Mouse (Mus musculus) liver, adult (tissue): ENCODE results near the gene Rnf141.

Source experiments
- GATA4 ChIP-seq: IDR thresholded peaks from 2 replicates; pipeline ENCODE4 v1.6.1; 2014; ENCODE audit warnings: mild to moderate bottlenecking, low read length; ENCODE audit not compliant: insufficient replicate concordance

Rnf141 gene

DNA sequence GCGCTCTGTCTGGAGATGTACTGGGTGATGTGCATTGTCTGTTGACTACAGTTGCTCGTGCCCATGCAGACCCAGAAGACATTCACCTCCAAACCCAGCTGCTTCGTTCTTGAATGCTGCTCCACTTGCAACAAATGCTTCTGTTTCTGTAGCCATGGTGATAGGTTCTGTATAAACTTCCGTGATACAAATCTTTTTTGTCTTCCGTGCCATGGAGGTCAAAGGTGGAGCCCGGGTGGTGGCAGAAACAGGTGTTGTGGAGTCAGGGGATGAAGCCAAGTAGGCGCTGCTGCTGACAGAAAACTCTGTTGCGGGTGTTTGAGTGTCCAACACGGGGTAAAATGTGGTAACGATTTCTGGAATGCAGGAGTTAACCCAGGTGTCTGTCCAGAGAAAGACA, 9.4 kb upstream of the Rnf141 start:
- no peak for TF ChIP-seq GATA4

DNA sequence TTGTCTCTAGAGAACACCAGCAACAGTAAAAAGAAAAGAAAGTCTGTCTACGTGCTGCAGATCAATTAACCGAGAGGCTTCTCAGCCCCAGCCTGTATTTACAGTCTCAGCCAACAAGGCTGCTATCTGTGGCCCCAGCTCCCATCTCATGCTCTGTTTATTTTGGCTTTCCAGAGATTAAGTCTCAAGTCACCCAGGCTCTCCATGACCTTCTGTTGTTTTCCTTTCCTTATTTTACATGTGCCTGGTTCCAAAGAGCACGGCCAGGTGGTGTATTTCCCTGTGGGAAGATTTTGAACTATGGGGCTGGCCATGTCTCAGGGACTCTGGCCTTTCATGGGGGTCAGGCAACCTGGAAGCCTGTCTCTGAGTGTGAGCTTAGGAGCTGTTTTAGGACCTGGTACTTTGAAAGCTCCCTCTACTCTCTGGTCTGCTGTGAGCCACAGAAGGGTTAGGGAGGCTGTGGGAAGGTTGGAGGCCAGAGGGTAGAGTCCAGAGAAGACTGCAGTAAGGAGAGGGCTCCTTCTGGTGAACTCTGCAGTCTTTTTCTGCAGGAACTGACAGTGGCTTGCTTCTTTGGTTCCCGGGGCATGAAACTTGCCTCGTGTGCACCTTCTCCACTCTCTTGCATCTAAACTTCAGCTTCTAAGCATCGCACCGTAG, 7.4 kb upstream of the Rnf141 start:
- TF ChIP-seq GATA4: no peak

DNA sequence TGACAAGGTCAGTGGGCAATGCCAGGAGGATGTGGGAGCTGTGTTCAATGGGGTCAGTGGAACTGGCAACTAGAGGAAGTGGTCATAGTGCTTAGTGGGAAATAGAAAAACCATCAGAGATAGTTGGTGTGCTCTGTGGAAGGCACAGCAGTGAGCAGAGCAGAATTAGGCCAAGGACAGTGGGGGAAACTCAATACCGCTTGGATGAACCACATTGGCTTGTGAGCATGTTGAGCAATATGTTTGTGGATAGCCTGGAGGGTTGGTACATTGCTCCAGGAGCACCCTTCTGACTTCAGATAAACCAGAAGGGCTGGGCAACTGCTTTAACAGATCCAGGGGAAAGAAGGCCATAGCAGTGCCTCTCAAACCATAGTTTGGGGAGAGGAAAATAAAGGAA, 4.1 kb upstream of the Rnf141 start:
- no peak for TF ChIP-seq GATA4

DNA sequence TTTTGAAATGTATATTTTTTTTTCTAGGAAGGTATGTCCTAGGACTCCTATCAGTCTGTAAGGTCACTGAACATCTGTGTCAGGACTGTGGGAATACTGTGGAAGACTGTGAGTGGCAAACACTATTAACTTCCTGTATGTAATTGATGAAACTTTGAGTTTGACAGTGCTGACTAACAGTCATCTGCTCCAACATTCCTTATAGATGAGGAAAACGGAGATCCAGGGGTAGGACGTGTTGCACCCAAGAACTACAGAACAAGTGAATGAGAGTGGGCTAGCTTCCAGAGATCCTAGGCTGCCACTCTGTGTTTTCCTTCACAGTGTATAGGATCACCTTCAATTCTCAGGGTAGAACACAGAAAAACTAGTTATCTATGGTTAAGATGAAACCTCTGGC, 3.1 kb upstream of the Rnf141 start:
- no peak for TF ChIP-seq GATA4

DNA sequence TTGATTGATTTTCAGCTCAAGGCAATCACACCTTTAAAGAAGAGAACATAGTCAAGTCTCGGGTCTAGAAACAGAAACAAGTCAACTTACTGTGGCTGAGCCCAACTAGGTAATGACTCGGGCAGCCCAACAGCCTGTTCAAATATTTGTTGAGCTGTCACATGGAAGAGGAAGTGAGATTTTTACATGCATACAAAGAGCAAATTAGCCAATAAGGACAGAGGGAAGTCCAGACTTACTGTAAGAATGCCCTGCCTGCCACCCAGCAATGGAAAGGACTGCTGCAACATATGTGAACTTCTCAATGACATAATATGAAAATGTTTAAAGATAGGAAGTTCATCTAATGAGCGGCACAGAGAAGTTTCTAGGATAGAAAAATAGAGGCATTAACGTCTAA, 3.9 kb downstream of the Rnf141 start:
- no peak for TF ChIP-seq GATA4

DNA sequence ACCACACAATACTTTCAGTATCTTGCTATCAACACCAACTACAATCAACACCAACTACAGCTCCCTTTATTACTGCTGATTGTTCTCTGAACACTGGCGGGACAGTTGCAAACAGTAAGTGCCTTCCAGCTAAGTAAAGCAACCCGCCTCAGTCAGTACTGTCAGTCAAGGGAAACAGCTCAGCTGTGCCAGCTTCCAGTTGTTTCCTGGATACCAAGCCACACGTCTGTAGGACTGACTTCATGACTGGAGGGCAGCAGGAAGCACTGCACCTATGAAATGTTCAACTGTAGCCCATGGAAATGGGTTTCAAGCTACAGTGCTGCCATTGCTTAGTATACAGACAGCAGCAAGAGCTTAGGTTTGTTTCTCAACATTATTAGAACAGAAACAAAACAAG, 9.7 kb downstream of the Rnf141 start:
- no peak for TF ChIP-seq GATA4

DNA sequence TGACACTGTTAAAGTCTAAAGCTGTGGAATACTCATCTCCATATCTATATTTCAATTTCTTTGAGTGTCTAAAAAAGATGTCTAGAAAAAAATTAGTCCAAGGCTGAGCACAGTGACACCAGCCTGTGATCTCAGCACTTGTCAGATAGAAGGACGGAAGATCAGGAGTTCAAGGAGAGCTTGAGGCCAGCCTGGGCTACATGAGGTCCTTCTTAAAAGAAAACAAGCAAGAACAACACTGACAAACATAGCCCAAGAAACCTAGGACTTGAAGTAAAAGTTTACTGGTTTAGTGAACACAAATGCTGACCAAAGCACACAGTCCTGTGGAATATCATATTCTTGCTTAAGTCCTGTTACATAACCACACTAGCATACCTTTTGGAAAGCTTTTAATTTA, 10.2 kb downstream of the Rnf141 start:
- no peak for TF ChIP-seq GATA4

DNA sequence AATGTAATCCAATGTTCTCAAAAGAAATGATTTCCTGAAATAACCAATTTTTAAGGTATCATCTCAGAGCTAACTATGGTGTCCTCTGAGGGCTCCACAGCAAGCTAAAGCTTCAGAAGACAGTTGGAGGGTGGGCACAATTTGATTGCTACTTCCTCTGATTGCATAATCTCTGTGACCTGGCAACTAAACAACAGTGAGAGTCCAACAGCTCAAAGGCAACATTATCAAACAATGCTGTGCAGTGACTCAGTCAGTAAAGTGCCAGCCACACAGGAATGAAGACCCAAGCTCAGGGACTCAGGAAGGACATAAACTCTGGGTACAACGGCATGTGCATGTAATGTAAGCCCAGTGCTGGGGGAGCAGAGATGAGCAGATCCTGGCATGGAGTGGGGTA, 11.2 kb downstream of the Rnf141 start:
- no peak for TF ChIP-seq GATA4

DNA sequence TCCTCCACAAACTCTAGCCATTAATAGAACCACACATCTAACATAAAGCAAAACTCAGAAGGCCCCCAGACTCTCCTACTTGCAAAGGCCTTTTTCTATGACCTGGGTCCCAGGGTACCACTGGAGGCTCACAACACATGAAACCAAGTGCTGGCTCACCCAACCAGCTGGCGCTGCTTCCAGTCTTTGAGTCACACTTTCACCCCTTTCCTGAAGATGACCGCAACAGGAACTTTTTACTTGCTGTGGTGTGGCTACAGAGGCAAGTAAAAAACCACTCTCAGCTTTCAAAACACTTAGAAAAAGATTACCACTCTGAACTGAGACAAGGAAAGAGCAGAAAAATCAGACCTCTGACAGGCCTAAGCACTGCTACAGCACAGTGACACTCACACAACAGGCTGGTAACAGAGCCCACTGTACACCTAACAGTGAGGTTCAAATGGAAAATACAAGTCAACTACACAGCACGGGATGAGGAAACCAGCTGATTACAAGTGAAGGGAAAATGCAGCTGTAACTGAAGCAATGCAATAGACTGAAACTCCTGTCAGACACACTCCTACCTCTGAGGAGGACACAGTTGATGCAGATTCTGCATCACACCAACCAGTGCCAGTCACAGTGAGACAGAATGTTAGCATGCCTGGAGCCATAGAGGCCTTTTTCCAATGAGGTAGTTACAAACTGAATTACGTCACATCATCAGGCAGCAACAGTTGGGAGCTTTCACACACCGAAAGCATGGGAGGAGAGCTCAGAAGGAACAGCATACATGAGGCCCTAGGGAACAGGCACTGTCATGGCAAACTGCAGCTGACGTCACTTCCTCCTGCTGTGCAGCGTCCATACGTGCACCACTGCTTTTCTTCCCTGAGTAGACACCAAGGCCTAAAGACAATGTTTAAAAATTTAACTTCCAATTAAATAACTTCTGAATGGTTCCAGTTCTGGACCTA, 20.0 kb downstream of the Rnf141 start:
- TF ChIP-seq GATA4: no peak

DNA sequence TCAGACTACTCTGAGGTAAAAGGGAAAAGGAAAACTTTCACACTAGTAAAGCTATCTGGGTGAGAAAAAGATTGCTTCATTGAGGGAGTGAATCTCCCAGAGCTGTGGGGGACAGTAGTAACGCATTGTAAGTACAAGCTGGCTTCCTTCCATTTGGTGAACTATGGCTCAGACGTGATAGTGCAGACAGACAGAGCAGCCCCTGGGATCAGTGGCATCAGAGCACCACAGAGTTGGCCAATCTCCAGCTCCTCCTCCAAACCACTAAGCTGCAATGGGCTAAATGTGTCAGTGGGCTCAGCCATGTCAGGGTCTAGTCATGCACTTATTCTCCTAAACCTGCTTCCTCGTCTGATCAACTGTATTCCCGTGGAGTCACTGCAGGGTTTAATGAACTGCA, 20.7 kb downstream of the Rnf141 start:
- no peak for TF ChIP-seq GATA4

DNA sequence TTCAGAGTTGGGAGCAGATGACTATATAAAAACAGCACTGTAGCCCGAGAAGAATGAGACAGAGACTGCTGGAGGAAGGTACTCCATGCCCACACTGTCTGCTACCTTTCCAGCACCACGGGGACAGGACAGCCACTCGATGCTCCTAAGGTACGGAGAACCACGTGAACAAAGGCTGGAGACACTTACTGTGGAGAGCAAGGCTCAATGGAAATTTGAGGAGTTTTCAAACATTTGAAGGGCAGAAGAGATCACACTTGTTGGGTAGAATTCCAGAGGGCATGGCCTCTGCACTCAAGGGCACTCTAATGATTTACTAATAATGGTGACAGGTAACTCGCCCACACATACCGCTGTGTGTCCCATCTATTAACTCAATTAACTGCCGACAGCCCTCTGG, 21.2 kb downstream of the Rnf141 start:
- TF ChIP-seq GATA4: no peak

DNA sequence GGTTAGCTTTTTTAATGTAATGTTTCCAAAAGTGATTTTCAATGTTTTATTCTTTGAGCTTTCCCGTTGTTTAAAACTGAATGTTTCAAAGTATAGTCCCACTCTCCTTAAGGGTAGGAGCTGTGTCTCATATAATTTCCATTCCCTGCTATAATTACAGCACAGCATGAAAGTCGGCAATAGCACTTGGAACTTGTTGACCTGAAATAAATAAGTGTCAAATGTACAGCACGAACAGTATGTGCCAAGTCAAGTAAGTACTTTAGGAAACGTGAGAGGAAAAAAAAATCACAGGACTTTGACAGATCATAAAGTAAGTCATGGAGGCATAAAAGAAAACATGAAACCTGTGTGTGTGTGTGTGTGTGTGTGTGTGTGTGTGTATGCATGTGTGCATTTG, 22.2 kb downstream of the Rnf141 start:
- no peak for TF ChIP-seq GATA4

DNA sequence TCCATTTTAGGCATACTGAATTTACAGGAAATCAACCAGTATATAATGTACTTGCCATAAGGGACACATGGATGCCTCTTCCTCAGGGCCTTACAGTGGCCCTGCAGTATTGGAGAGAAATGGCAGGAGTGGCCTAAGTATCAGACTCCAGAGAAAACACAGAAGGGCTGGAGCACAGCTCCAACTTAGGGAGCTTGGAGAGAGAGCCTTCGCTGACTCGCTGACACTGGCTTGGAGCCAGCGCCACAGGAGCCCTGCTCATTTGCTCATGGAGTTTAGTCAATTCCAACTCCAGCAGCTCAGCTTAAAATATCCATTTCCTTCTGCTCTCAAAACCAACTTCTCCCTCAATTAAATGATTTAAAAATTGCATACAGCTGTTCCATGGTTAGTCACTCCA, 22.6 kb downstream of the Rnf141 start:
- no peak for TF ChIP-seq GATA4

DNA sequence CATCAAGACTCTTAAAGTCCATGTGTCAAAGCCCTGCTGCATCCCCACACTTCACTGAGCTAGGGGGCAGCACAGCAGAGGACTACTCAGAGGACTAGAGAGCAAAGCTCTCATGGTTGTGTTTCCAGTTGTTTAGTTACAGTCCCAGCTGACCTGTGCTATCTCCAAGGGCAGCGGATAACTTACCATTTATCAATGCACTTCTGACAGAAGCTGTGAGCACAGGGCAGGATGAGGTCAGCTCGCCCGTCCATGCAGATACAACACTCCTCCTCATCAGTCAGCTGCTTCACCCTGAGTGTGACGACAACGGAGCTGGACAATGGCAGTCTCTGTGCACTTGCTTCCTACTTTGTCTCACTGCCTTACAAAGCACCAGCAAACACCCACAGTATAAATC, 23.2 kb downstream of the Rnf141 start:
- TF ChIP-seq GATA4: peak; percentile 40; the same call in 1 of the 2 replicates

DNA sequence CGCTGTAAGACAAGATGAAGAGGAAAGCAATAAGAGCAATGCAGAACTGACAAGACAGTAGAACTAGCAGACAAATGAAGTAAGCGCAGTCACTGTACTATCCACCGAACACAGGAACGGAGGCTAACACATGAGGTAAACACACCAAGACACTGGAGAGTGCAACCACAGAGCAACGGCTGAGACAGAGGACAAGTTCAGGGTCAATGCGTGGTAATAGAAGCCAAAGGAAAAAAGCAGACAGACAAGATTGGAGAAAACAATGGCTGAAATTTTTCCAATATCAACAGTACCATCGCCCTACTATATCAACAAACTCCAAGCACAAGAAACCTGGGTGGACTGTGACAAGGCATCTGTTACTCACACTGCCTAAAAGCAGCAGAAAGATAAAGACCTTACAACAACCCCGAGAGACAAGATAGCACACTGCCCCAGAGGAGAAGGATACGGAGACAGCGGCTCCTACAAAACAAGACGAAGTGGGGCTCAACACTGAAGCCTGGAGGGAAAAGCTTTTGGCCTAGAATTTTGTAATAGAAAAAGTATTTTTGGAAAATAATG, 25.4 kb downstream of the Rnf141 start:
- no peak for TF ChIP-seq GATA4

DNA sequence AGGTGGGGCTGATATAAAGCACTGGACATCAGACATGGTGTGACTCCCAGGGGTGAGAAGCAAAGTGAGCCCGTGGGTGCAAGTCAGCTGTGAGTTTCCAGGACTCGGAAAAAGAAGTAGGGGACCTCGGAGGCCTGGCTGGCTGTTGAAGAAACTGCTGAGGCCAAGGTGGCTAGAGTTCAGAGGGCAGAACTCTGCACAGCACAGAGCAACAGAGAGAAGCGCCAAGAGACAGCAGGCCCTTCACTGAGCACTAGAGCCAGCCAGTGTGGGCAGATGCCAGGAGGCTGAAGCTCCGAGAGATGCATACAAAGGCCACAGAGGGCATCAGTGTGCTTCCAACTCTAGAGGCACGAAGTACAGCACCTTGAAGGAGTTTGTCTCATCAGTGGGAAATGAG, 26.1 kb downstream of the Rnf141 start:
- TF ChIP-seq GATA4: no peak
